Mouse (Mus musculus): ENCODE results near the gene Cyp2w1.

- TF ChIP-seq POLR2A (IDR thresholded peaks at IDR 0.05; ENCODE audit: extremely low read depth, insufficient read depth, low read length) (no peak), CTCF (IDR thresholded peaks at IDR 0.05; ENCODE audit: extremely low read depth, insufficient read depth, low read length) (no peak)
These were observed 13.5 kb upstream of the Cyp2w1 start for GRCm38 (mm10) chr5:139338891-139339290.

Data from cortical plate, adult 2 months (tissue).